Mouse (Mus musculus) thymus, postnatal 0 days (tissue): Measurements from ENCODE around the gene Slc24a2. TPM values are rescaled to one million over a fixed set of nuclear protein-coding genes. Genes with fewer than 3 reads are reported as not detected.

Experiments
- DNase-seq: peaks from one replicate; pipeline ENCODE4 v3.0.0-alpha.2; 2015; ENCODE audit warnings: low spot score
- polyA plus RNA-seq: library from polyadenylated mRNA; unstranded; fragments of >200 nt; fragmentation: Nextera tagmentation; extraction: Ambion mirVana; gene quantifications from 2 replicates; pipeline ENCODE4 v1.2.1, GENCODE M21; 2015

Gene Slc24a2
- polyA plus RNA-seq, 1 experiment from 2014 or later = not detected

GRCm38 (mm10) chr4:87047131-87047530 is 183.1 kb downstream of the Slc24a2 start:
- DNase-seq = no peak

DNA sequence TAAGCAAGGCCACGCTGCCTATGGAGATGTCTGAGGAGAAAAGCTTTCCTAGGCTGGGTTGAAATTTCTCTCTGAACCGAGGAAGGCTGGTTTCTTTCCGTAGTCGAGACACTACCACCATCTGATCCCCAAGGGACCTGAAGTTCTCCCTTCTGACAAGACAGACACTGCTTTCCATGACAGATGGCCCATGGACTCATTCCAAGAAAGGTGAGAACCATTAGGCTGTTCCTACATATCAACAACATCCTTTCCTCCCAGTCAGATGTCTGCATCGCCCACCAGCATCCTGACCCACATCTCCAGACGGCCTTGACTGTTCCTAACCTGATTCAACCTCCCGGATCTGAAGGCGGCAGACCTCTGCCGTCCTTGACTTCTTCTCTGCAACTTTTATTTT is 187.0 kb downstream of the Slc24a2 start:
- no peak for DNase-seq

GRCm38 (mm10) chr4:87041412-87041997 is 188.8 kb downstream of the Slc24a2 start:
- no peak for DNase-seq

DNA sequence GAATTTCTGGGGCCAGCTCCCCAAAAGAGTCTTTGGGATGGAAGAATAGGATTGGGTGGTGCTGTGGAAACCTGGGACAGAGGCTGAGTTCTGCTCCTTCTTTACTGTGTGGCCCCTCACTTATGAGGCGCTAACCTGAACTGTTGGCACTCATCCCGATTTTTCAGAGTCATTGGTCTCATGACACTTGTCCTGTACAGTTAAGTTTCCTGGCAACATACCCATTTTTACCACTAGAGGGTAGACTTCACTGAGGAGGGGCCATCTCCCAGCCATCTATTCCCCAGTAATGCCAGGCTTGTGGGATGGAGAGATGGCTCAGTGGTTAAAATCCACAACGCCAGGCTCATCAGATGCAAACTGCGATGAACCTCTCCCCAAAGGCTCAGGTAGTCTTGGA is 192.7 kb downstream of the Slc24a2 start:
- DNase-seq = no peak

- no peak for DNase-seq
Observed at GRCm38 (mm10) chr4:87036507-87036906, 193.8 kb downstream of the Slc24a2 start.

- no peak for DNase-seq
Observed at GRCm38 (mm10) chr4:87035701-87036100, 194.6 kb downstream of the Slc24a2 start.

- no peak for DNase-seq
Observed at GRCm38 (mm10) chr4:87032632-87033031, 197.6 kb downstream of the Slc24a2 start.

DNA sequence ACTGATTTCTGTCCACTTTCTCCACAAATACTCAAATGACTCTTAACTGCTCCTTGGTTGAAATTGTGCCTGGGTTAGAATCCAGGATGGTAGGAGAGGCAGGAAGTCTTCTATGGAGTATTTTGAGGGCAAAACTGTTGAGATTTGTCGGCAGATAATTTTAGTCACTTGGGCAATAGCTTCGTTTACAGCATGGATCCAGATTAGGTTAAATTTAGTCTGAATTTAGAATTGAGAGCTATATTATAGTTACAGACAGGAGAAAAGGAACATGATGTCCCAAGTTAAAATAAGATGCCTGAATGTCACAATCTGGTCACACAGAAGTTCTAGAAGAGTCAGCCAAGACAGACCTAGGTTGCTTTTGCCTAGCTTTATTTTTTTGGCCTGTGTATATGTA is 199.2 kb downstream of the Slc24a2 start:
- no peak for DNase-seq

- no peak for DNase-seq
Observed at GRCm38 (mm10) chr4:87026311-87027151, 203.7 kb downstream of the Slc24a2 start.

DNA sequence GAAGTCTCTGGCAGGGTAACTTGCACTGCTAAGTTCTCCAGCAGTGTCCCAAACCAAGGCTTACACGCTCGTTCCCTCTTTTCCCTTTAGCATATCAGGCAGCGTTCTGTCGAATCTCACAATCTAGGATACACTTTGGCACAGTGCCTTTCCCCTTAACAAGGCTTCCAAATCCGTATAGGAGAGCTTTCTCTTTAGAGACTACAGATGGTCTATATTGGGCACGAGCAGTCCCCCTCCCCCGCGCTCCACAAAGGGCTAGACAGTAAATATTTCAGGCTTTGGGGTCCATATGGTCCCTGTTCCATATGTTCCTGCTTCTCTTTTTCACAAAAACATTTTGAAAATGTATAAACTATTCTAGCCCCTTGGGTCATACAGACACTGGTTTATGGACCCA is 205.7 kb downstream of the Slc24a2 start:
- no peak for DNase-seq

- no peak for DNase-seq
Observed at GRCm38 (mm10) chr4:87021542-87021941, 208.7 kb downstream of the Slc24a2 start.

DNA sequence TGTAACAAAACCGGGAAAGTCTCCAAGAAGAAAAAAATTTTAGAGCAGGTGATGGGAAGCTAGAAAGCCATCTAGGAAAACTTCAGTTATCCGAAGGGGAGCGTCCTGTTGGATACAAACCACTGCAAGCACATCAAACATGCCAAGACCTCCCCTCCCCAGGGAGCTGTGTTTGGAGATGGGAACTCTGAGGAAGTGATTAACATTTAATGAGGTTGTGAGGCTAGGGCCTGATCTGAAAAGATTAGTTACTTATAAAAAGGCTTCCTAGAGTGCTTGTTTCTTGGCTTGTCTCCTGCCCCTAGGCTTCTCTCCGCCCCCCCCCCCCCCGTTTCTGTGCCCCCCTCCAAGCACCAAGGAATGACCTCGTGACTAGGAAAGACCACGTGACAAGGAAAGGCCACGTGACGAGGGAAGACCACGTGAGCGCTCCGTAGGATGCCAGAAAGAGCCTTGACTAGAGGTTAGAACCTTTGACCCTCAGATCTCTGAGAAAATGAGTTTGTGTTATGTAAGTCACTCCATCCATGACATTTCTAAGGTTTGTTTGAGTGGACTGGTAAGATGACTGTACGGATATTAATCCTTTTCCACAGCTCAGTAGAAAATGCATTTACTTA is 210.7 kb downstream of the Slc24a2 start:
- no peak for DNase-seq

GRCm38 (mm10) chr4:87018073-87018997 is 211.9 kb downstream of the Slc24a2 start:
- no peak for DNase-seq

DNA sequence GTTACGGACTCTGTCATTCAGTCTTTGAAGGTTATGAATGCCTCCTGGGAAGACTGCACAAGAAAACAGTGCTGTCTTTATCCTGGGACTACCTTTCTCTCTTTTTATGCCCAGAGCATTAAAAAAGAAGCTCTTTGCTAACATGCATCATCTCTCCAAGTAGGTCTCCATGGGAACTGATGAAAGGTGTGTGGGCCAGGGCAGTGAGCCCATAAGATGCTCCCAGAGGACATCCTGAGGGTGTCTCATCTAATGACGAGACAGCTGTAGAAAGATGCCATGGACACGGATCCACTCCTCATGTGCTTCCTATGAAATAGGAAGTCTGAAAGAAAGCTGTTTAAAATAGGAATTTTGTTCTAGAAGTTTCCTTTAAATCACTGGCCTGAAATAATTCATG is 212.8 kb downstream of the Slc24a2 start:
- DNase-seq = no peak

GRCm38 (mm10) chr4:87015746-87016145 is 214.5 kb downstream of the Slc24a2 start:
- no peak for DNase-seq

DNA sequence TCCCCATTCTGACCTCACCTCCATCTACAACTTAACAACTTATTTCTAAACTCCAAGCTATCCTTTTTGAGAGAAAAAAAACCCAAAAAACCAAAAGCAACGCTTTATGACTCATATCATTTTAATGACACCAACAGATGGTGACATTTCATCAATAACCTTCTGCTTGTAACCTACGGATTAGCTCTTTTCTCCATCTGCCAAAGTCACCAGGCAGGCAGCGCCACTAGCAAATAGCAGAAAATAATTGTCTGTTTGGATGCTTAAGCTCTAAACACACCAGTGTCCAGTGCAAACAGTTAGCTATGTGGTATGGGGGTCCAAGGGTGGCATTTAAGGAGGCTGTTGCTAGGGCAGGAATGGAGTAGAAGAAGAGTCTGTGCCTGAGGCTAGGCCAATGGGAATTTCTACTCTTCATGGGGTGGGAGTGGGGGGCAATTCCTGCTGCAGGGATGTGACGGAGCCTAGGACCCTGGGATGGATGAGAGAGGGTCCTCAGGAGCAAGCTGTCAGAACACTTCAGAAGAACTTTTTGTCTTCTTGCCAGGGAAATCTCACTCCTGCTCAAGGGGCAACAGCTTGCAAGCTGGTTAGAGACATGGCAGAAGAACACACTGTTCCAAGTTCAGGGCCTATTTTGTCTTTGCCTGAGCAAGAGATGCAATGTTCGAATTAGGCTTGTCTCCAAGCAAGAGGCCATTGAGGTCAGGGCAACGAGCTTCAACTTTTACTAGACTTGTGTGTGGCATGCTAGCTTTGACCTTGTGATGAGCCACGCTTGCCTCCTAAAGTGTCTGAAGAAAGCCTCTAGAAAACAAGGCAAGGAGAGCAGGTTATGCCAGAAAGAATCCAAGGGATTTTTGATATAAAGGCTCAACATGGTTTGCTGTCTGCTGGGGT is 216.3 kb downstream of the Slc24a2 start:
- DNase-seq = no peak

DNA sequence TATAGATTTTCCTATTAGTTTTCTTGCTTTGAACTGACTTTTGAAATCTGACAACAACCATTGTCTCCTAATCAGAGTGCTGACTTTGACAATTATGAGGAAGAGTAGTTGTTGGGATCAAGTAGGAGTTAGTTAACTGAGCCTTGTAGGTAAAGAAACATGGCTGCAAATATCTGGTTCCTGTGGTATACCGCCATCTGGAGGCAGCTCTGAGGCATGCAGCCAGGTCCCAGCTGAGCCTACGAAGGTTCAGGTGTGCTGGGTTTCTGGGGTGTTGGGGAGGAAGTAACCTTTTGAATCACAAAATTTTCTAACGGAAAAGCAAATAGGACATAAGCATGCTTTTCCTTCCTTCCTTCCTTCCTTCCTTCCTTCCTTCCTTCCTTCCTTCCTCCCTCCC is 237.8 kb downstream of the Slc24a2 start:
- no peak for DNase-seq

DNA sequence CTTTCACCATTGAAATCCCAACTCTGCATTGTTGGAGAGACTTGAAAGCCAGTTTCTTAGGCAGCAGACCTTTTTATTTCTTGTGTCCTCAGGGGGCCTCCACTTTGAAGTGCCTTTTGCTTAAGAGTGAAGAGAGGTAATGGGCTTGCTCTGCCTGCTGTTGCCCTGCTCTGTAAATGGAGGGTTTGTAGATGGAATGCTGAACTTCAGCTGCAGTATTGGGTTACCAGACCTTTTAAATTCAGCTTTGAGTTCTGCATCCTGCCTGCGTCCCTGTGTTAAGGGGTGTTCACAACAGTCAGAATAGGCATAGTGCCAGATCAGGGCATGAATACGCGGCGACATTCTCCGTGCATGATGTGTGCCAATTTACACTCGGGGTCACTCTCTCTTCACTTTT is 241.0 kb downstream of the Slc24a2 start:
- DNase-seq = no peak

DNA sequence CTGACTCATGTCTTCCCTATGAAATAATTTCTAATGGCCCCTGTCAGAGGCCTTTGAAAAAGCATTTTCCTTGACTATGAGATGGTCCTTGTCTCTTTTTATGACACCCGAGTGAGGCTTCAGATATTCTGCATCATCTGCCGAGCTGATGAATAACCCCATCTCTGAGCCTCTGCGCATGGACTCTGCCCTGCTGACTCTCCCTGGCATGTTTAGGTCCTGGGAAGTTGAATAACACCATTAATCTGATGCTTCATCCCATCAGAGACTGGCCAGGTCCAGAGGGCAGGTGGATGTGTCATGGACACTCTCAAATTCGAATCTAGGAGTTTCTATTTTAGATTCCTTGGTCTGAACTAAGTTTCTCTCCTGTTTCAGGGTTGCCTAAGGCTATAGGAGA is 242.4 kb downstream of the Slc24a2 start:
- no peak for DNase-seq

- no peak for DNase-seq
Observed at GRCm38 (mm10) chr4:86977272-86977671, 253.0 kb downstream of the Slc24a2 start.
